Mouse (Mus musculus): Measurements from ENCODE around the gene Bpifb5. TPM values are rescaled to one million over a fixed set of nuclear protein-coding genes. Genes with fewer than 3 reads are reported as not detected.
"Not testable (repeated sequence)": the region's sequence is repeated elsewhere in the genome, so short reads cannot be mapped to it uniquely, and the experiment has no call there.

Gene Bpifb5
- total RNA-seq, 1 experiment from 2014 or later: not detected

- not testable (repeated sequence) for DNase-seq
These were observed 19.2 kb downstream of the Bpifb5 start for GRCm38 (mm10) chr2:154242726-154243125.

GRCm38 (mm10) chr2:154243356-154244036 lies 20.0 kb downstream of the Bpifb5 start:
- DNase-seq: no peak

GRCm38 (mm10) chr2:154245322-154245721 lies 21.8 kb downstream of the Bpifb5 start:
- no peak for DNase-seq

- DNase-seq: not testable (repeated sequence)
These were observed 31.7 kb downstream of the Bpifb5 start for GRCm38 (mm10) chr2:154255254-154255653.

GRCm38 (mm10) chr2:154255770-154256169 lies 32.2 kb downstream of the Bpifb5 start:
- no peak for DNase-seq

GRCm38 (mm10) chr2:154257554-154257953 lies 34.0 kb downstream of the Bpifb5 start, which contains the start of gene Bpifb9a:
Gene Bpifb9a (plus strand): TSS chr2:154257854.
- not testable (repeated sequence) for DNase-seq

- not testable (repeated sequence) for DNase-seq
These were observed 40.9 kb downstream of the Bpifb5 start for GRCm38 (mm10) chr2:154264397-154264796.

Other genes with a start within 250 kb of the Bpifb5 start
- gene Bpifa6, start 248.8 kb upstream of the Bpifb5 start, total RNA-seq (2021): not detected in 2 replicates
- 0.41 and 0.70 TPM in 2 replicates for gene Bpifa2, start 215.5 kb upstream of the Bpifb5 start, total RNA-seq (2021)
- gene Bpifa3, start 93.4 kb upstream of the Bpifb5 start, total RNA-seq (2021): not detected in 2 replicates
- gene Bpifa1, start 80.9 kb upstream of the Bpifb5 start, total RNA-seq (2021): not detected in 2 replicates
- not detected in 2 replicates for gene Bpifa5, start 61.1 kb upstream of the Bpifb5 start, total RNA-seq (2021)
- not detected in 2 replicates for gene Bpifb1, start 32.9 kb upstream of the Bpifb5 start, total RNA-seq (2021)
- gene Bpifb9a, start 34.1 kb downstream of the Bpifb5 start, total RNA-seq (2021): not detected in 2 replicates
- gene Bpifb9b, start 83.5 kb downstream of the Bpifb5 start, total RNA-seq (2021): not detected in 2 replicates
- 14.2 and 15.7 TPM in 2 replicates for gene Cdk5rap1, start 149.3 kb downstream of the Bpifb5 start, total RNA-seq (2021)
- 27.7 and 32.3 TPM in 2 replicates for gene Snta1, start 184.4 kb downstream of the Bpifb5 start, total RNA-seq (2021)
- 36.1 and 42.5 TPM in 2 replicates for gene Cbfa2t2, start 212.7 kb downstream of the Bpifb5 start, total RNA-seq (2021)

All from adrenal gland, postnatal 14 days (tissue).